Mouse (Mus musculus) heart, adult 18-20 months (tissue): ENCODE data around the gene Cux2. TPM values are rescaled to one million over a fixed set of nuclear protein-coding genes. Genes with fewer than 3 reads are reported as not detected.

Source experiments
- DNase-seq, 2 experiments: peaks; one replicate each; pipeline ENCODE4 v3.0.0; 2021 to 2022; ENCODE audit warnings: mixed read lengths in 1 of 2
- long read RNA-seq, 2 experiments: library from polyadenylated mRNA; stranded (forward); transcript quantifications; one replicate each; pipeline ENCODE4 v2.0.0; 2021
- total RNA-seq, 2 experiments: library from RNA; stranded (reverse); gene quantifications; 2 replicates each; pipeline ENCODE4 v1.2.3; 2021

Gene Cux2
- total RNA-seq, result 10 to 100 TPM; 19.3 to 19.4 TPM
- long read RNA-seq, experiment 1, partial matches to known transcripts, result 0 of 3 reads
- long read RNA-seq, experiment 1, other reads (novel, unspliced or antisense), result 3 of 3 reads
- long read RNA-seq, experiment 2, partial matches to known transcripts, result 0 of 1 reads
- long read RNA-seq, experiment 2, other reads (novel, unspliced or antisense), result 1 of 1 reads

DNA sequence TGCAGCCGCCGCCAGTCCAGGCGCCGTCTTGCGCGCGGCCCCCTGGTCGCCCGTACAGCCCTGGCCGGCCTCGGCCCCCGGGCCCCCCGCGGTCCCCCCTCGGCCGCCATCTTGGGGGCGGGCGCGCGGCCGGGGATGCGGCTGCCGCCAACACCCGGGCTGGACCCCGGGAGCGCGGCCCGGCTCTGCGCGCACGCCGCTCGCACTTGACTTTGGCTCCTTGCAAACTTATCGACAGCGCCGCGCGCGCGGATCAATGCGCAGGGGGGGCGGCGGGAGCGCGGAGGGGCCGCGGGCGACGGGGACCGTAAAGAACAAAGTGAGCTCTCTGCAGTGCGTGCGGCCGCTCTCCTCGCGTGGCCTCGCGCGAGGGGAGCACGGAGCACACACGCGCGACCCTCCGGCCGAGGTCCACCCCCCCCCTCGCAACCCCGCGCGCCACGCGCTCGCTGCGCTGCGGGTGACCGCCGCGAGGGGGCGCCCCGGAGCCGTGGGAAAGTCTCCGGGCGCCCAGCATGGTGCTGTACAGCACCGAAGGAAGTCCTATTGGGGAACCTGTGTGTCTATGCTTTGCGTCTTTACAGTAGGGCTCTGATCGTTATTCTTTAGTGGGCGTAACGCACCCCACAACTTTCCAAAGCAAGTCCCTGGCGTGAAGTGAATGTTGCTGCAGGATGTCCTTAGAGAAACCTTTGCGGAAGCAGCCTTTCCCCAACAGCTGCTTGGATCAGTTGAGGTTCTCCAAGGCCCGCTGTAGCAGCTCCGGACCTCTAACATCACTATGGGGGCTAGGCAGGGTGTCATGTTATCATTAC, at the start of gene Cux2:
TSS of gene Cux2 (minus strand) at position 86 of the 815 bp plus-strand sequence.
- peak; percentile 65 to 82 for DNase-seq

DNA sequence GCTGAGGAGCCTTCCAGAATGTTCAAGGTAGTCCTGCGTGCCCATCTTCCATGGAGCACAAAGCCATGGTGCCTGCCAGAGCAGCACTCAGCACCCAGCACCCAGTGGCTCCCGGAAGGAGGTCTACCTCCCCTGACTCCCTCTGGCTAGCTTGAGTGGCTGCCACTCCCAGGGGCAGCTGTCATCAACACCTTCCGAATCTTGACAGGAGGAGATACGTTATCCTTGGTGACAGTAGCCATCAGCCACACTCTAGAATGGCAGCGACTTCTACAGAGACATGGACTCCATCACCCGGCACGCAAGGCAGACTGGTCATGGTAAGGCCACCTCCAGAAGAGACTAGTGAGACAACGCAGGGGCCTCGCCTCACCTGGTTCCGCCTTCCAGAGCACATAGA, 44.5 kb upstream of the Cux2 start:
- DNase-seq, result peak; percentile 77 to 87

DNA sequence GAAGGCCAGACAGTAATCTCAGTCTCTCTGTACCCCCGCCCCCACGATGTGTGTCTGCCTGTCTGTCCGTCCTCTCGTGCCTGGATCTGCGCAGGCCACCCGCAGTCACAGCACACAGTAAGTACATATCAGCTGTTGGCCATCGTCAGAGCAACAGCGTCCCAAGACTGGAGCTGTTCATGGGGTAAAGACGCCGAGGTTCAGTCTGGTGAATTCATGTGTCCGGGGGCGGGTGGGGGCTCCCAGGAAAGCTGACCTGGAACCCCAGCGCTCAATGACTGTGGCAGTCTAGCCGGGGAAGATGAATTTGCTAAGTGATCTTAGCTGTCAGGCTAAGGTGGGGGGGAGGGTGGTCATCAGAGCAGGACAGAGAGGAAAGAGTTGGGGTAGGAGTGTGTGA, 43.8 kb upstream of the Cux2 start:
- peak in 1 of 2 experiments; percentile 38 for DNase-seq

DNA sequence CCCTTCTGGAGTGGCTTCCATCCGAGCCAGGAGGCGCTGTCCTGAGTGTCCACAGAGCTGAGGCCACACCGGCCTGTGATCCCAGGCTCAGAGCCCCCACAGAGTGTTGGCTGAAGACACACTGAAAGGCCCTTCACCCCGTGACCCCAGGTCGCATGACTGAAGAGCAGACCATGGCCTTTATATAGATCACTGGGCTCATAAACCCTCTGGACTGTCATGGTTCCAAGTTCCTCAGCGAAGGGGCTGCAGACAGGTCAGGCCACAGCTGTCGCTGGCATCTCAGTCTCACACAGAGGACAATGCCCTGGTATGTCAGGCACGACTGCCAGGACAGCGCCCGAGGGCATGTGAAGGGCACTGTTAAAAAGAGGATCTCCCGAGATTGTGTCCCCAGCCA, 42.9 kb upstream of the Cux2 start:
- peak; percentile 79 to 88 for DNase-seq

DNA sequence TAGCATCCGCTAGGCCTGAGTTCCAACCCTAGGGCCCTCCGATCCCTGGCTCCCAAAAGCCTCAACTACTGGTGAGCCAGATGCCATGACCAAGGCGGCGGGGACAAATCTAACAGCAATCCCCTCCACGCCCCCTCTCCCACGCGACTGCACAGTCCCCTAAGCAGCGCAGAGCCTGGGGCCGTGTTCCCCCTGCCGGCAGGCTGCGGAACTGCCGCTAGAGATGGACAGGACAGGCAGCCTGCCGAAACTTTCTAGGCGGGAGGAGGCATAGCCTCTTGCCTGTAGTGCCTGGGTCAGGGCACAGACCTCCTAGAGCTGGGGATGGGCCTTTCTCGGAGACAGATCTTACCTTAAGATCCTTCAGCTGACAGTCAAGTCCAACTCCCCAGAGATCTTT, 41.2 kb upstream of the Cux2 start:
- DNase-seq, result peak; percentile 14 to 48

DNA sequence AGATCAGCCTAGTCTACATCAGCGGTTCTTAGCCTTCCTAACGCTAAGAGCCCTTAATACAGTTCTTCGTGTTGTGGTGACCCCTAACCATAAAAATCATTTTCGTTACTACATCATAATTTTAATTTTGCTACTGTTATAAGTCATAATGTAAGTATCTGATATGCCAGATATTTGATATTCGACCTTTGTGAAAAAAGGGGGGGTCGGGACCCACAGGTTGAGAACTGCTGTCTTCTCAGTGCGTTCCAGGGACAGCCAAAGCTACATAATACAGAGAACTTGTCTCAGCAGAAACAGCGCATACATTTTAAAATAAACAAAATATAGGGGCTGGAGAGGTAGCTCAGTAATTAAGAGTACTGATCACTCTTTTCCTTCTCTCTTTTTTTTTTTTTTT, 39.8 kb upstream of the Cux2 start:
- no peak for DNase-seq

DNA sequence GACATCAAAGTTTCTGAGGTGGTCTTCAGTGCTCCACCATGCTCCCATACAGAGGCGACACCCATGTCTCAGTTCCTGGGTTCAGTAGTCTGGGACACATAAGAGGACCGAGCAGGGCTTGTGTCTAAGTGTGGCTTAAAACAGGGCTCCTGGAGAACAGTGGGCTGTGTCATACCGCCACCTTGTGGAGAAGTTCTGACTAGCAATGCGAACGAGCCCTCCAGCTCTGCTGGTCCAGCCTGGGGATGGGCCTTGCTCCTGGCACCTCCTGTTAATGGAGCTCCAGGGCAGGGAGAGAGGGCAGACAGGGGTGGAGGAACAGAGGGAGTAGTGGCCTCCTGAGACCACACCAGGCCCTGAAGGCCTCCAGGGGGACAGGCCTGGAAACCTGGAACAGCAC, 39.0 kb upstream of the Cux2 start:
- DNase-seq, result peak; percentile 82 to 93

DNA sequence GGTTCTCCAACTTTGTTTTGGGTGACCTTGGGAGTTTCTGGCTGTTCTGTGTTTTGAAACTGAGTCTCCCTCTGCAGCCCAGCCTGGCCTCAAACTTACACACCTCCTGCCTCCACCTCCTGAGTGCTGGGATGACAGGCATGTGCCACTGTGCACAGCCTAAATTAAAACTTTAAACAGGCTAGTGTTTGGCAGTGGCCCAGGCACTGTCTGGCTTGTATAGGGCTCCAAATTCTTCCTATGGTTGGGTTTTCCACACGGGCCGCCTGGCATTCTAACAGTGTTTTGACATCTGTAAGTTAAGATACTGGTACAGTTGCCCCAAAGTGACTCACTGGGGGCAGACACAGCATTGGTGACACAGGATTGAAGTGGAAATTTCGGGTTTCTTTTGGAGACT, 36.2 kb upstream of the Cux2 start:
- peak; percentile 7 to 23 for DNase-seq

DNA sequence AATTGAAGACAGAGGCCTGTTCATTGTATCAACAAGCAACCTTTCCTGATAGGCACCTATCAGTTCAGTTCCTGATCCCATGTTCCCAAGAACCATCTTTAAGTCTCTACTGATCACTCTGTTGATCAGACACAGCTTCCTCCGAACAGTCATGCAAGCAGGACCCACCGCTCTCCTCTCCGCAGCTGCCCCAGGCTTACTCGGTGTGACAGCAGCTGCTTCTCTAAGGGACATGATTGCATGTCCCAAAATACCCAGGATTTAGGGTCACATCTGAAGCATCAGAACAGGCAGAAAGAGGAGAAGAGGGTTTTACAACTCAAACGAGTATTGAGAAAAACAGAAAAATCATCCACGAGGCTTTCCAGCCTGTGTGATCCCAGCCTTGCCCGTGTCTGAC, 35.4 kb upstream of the Cux2 start:
- DNase-seq, result no peak

DNA sequence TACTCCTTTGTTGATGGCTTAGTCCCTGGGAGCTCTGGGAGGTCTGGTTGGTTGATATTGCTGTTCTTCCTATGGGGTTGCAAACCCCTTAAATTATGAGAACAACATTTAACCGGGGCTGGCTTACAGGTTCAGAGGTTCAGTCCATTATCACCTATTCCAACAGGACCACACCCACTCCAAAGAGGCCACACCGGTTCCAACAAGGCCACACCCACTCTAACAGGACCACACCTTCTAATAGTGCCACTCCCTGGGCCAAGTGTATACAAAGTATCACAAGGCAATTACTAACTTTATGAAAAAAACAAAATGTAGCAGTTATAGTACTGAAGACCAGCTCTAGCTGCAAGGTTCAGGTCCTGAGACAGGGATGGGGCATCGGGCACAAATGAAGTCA, 34.6 kb upstream of the Cux2 start:
- DNase-seq, result no peak

DNA sequence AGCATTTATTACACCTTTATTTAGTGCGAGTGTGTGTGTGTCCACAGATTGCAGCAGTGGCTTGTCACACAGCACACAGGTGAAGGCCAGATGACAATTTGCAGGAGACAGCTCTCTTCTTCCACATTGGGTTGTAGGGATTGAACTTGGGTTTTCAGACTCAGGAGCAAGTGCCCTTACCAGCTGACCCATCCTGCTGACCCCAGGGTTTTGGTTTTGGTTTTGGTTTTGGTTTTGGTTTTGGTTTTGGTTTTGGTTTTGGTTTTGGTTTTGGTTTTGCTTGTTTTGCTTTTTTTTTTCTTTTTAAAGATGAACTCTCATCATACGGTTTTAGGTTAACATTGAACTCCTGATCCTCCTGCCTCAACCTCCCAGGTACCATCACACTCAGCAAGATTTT, 33.4 kb upstream of the Cux2 start:
- no peak for DNase-seq

DNA sequence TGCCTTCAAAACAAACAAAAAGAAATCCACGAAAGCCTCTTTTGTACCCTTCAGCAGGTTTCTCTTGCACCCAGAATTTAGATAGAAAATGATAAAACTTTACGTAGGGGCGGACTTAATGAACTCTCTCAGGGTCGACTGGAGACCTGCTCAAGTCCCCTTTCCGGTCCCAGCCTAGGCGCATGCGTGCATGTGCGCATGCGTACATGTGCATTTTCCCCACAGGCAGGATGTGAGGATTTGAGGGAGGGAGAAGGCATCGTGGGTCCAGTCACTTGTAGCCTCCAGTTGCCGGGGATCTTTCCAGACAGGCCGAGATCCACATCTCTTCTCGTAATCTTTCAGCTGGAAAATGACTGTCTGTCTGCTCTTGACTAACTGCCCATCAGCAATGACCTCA, 31.6 kb upstream of the Cux2 start:
- no peak for DNase-seq

DNA sequence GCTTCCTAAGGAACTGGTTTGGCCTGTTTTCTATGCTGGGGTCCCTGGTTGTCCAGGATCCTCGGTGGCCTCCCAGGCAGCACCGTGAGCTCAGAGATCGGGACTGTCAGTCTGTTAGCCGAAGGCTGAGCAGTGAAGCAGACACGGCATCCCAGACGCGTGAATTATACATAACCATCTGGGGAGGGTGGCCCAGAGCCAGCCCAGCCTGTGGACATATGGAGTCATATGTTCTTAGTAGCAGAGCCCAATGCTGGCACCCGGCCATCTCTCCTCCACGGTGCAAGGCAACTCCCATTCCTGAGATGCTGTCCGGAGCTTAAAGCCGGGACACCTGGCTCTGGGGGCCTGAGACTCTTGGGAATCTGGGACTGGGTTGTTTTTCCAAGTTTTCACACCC, 31.0 kb upstream of the Cux2 start:
- DNase-seq, result no peak

DNA sequence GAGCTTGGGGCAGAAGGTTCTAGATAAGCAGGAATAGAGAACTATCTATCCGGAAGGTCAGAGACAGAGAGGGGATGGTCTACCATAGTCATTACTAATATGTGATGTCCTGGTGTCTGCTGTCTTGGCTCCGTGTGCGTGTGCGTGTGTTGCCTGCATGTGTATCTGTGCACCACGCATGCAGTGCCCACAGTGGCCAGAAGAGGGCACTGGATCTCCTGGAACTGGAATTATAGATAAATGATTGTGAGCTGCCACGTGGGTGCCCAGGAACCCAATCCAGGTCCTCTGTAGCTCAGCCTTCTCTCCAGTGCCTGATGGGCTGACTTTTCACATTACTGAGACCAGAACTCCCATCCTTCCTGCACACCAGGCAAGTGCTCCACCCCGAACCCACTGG, 29.9 kb upstream of the Cux2 start:
- DNase-seq, result no peak

DNA sequence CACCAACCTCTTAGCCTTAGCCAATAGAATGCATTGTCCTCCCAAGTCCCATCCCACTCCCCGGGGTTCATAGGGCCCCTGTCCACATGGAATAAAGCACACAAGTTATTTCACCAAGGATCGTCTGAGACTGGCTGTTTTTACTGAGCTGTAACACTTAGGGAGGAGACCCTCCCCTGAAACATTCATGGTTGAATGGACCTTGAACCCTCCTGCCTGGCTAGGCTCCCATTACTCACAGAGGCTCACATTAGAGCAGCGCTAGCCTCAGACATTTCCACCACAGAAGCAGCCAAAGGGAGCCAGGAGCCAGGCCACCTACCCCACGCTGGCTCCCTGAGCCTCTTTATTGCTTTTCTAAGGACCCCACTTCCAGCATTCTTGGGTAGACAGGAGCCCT, 27.3 kb upstream of the Cux2 start:
- no peak for DNase-seq

DNA sequence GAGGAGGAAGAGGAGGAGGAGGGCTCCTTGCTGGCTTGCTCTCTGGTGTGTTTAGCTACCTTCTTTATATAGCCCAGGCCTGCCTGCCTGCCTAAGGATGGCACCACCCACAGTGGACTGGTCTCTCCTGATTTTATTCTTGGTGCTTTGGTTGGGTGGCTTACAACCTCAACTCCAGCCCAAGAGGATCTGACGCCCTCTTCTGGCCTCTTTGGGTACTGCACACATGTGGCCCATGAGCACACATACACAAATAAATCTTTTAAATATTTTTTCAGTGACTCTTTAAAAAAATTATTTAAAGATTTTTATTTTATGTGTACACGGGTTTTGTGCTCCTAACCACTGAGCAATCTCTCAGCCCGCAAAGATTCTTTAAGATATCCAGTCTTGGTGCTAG, 25.8 kb upstream of the Cux2 start:
- DNase-seq, result no peak

DNA sequence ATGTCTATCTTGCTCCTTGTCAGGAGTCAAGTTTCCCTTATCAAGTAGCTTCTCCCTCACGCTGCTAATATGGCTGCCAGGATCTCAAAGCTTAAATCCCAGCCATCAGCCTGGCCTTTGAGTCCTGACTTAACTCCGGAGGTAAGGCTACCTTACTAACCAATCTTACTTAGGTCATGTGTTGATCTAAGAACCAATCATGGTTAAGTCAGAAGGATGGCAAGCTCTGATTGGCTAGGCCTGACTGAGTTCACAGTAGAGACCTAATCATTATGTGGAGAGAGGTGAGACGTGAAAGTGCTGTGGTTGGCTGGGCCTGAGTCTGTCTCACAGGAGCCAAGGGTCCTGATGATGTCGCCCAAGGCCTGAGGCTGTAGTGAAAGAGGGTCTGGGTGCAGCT, 22.1 kb upstream of the Cux2 start:
- DNase-seq, result no peak

DNA sequence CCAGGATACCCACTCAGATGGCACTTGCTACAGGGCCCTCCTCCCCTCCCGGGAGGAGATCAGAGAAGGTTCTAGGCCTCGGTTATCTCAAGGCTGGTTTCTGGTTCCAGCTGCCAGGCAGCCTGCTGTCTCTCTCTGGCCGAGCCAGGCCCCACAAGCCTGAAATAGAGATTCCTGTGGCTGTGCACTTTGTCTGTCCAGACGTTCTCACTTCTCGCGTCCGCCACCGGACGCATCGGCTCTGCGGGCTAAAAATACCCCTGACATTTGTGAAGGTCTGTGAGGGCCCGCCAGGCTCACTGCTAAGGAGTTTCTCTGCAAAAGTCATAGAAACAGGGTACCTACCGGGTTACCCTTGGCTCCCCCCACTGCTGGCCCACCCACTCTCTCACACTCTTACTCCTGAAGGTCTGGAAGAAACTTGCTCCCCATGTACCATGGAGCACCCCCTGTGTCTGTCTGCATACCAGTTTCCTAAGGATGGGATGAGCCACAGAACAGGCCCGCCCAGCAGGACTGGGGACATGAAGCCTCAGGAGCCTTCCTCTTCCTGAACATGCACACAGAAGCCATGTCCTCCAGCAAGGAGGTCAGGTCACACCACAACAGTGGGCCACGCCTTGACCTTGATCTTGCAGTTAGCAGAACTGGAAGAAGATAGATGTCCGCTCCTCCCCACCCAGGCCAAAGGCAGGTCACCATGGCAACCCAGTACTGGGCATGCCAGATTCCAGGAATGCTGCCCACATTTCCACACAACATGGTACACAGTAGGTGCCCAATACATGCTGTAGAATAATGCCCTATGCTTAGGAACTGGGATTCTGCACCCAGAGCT, 21.3 kb upstream of the Cux2 start:
- peak; percentile 41 to 76 for DNase-seq

DNA sequence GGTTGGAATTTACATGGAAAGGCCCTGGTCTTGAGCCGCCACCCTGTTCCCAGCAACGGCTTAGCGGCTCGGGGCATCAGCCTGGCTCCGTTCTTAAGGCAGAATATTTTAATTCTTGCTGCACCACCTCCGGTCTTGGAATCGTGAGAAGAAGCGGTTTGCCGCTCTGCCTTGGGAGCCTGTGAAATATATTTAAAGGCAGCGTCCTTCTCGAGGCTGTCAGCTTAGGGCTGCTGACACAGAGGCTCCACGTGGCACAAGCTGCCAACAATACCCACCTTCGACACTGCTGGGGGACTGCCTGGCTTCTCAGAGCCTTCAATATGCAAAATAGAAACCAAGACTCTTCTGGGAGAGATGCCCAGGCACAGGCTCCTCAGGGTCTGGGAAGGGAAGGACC, 18.7 kb upstream of the Cux2 start:
- no peak for DNase-seq

DNA sequence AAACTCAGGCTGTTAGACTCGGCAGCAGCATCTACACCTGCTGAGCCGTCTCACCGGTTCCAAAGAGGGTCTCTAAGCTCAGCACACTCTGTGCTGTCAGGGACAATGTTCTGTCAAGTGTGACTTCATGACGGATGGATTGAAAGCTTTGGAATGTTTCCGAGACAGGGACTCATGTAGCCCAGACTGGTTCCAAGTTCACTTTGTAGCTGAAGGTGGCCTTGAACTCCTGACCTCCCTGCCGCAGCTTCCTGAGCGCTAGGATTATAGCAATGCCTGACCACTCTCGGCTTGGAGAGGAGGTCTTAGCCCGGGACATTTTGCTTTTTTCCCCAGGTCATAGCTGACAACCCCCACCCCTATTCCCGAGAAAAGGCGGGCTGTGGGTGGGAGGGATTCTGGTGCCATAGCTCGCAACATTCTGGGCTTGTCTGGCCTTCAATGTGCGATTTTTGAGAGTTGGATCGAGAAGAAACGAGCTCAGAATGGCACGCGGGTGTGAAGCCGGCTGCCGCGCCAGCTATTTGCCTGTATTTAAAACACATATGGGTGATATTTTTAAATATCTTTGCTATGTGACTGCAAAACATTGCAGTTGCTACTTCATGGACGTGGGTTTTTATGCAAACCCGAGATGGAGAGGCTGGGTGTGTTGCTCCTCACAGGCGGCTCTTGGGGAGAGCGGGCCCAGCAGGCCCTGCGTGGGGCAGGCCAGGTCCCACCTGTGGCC, 13.5 kb upstream of the Cux2 start:
- no peak for DNase-seq

DNA sequence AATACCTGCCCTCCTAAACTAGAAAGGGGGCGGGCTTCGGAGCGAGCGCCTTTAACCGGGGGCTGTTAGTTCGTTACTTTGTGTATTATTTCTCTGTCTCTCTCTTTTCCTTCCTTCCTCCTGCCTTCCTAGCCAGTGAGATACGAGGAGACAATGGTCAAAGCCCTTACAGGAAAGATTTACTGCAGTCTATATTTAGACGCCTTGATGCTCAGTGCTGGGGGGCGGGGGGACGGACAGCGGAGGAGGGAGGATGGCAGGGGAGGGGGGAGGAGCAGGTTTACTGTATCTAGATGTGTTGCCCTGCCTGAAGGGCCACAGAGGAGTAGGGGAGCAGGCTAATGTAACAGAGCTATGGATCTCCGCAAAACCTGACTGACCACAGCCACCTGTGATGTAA, 12.6 kb upstream of the Cux2 start:
- DNase-seq, result no peak

DNA sequence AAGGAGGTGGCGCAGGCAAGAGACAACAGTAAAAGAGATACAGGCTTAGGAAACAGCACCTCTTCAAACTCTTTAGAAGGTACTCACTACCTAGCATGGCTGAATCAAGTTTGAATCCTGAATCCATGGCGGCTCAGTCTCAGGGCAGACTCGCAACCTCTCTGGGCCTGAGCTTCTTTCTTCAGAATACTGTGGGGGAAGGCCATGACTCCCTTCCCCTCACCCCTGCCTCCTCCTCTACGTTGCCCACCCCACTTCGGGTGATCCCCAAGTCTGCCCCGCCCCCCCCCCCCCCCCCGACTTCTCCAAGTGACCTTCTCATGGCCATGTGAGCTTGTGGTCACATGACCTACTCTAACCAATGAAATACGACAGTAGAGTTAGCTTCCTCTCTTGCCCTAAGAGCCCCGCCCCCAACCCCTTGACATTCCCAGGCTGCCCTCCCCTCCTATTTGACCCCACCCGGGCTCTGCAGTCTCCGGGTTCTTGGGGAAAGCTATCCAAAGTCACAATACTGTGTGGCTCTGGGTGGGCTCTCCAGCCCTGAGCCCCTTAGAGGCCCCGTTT, 10.9 kb upstream of the Cux2 start:
- DNase-seq, result no peak
